Mouse (Mus musculus) CH12.LX (cell line): ENCODE measurements around the gene Arid1a. TPM values are rescaled to one million over a fixed set of nuclear protein-coding genes. Genes with fewer than 3 reads are reported as not detected.

Experiments used
- DNase-seq: peaks from one replicate; pipeline ENCODE4 v3.0.0-alpha.2; 2013; ENCODE audit errors: extremely low read depth
- H3K27ac ChIP-seq: 2 replicates; pipeline ENCODE4 v1.5.1; 2012; ENCODE audit warnings: low read depth, mild to moderate bottlenecking, control low read depth, moderate library complexity; ENCODE audit not compliant: insufficient read depth
- H3K27me3 ChIP-seq: replicated peaks from 2 replicates; pipeline ENCODE3; 2012; ENCODE audit warnings: inconsistent platforms
- H3K36me3 ChIP-seq, 2 experiments: replicated peaks in 1 of 2; 2 replicates each; pipeline versions ENCODE3 to v1.6.1; 2012; ENCODE audit warnings: inconsistent platforms in 1 of 2, low read length in 1 of 2, mild to moderate bottlenecking in 1 of 2, mixed read lengths in 1 of 2, moderate library complexity in 1 of 2; ENCODE audit not compliant: control insufficient read depth in 1 of 2, insufficient read depth in 1 of 2
- H3K4me1 ChIP-seq, 2 experiments: 2 replicates each; pipeline ENCODE4 v1.6.1; 2012; ENCODE audit warnings: inconsistent platforms in 1 of 2, moderate library complexity in 1 of 2; ENCODE audit not compliant: insufficient read depth in 2 of 2, control insufficient read depth in 1 of 2
- H3K4me2 ChIP-seq: 2 replicates; pipeline ENCODE4 v1.6.1; 2012; ENCODE audit warnings: low read depth, mild to moderate bottlenecking, control low read depth; ENCODE audit not compliant: poor library complexity, insufficient read depth, severe bottlenecking
- H3K4me3 ChIP-seq, 3 experiments: fragments of 150-350 bp in 1 of 3; sonication (generic) in 1 of 3; replicated peaks in 1 of 3; 2 replicates each; pipeline versions ENCODE3 to v1.5.1; 2011 to 2012; ENCODE audit warnings: low read depth in 2 of 3, low read length in 2 of 3, mild to moderate bottlenecking in 2 of 3, moderate library complexity in 2 of 3, control low read depth in 1 of 3, improper control_type of control experiment in 1 of 3, inconsistent platforms in 1 of 3, mixed read lengths in 1 of 3; ENCODE audit not compliant: poor library complexity in 1 of 3
- H3K79me2 ChIP-seq: replicated peaks from 2 replicates; pipeline ENCODE4 v1.6.1; 2012; ENCODE audit warnings: mild to moderate bottlenecking, moderate library complexity; ENCODE audit not compliant: control insufficient read depth, poor library complexity, insufficient read depth, severe bottlenecking; ENCODE audit errors: extremely low read depth
- H3K9ac ChIP-seq: 2 replicates; pipeline ENCODE4 v1.6.1; 2012; ENCODE audit warnings: low read depth, mild to moderate bottlenecking, control low read depth, moderate library complexity; ENCODE audit not compliant: insufficient read depth
- H3K9me3 ChIP-seq: replicated peaks from 2 replicates; pipeline ENCODE3; 2012; ENCODE audit warnings: low read length, inconsistent platforms, mixed read lengths
- CHD1 ChIP-seq: IDR thresholded peaks from 2 replicates; pipeline ENCODE4 v1.6.1; 2012; ENCODE audit warnings: low read depth, low read length, improper control_type of control experiment, inconsistent platforms
- ELF1 ChIP-seq: IDR thresholded peaks from 2 replicates; pipeline ENCODE4 v1.6.1; 2014; ENCODE audit warnings: low read depth, mild to moderate bottlenecking, inconsistent platforms, low read length, improper control_type of control experiment
- EP300 ChIP-seq: IDR thresholded peaks from 2 replicates; pipeline ENCODE4 v1.6.1; 2011; ENCODE audit warnings: low read length, improper control_type of control experiment
- ETS1 ChIP-seq: conservative IDR thresholded peaks from 2 replicates; pipeline ENCODE4 v1.6.1; 2012; ENCODE audit warnings: low read depth, mild to moderate bottlenecking, inconsistent platforms, low read length, improper control_type of control experiment, moderate library complexity
- HCFC1 ChIP-seq: IDR thresholded peaks from 2 replicates; pipeline ENCODE4 v1.6.1; 2012; ENCODE audit warnings: low read depth, mild to moderate bottlenecking, inconsistent platforms, low read length, improper control_type of control experiment
- IRF4 ChIP-seq: IDR thresholded peaks from 2 replicates; pipeline ENCODE4 v1.6.1; 2014; ENCODE audit warnings: low read depth, mild to moderate bottlenecking, inconsistent platforms, low read length, improper control_type of control experiment
- JUN ChIP-seq: IDR thresholded peaks from 2 replicates; pipeline ENCODE4 v1.6.1; 2011; ENCODE audit warnings: low read depth, mild to moderate bottlenecking, low read length, improper control_type of control experiment, moderate library complexity; ENCODE audit not compliant: insufficient read depth
- JUND ChIP-seq: conservative IDR thresholded peaks from 2 replicates; pipeline ENCODE4 v1.6.1; 2011; ENCODE audit warnings: low read depth, low read length, improper control_type of control experiment
- KAT2A ChIP-seq: IDR thresholded peaks from 2 replicates; pipeline ENCODE4 v1.6.1; 2012; ENCODE audit warnings: low read length, improper control_type of control experiment, inconsistent platforms; ENCODE audit not compliant: insufficient replicate concordance
- MAX ChIP-seq: IDR thresholded peaks from 2 replicates; pipeline ENCODE4 v1.6.1; 2011; ENCODE audit warnings: low read length, improper control_type of control experiment
- MAZ ChIP-seq: IDR thresholded peaks from 2 replicates; pipeline ENCODE4 v1.6.1; 2012; ENCODE audit warnings: low read depth, mild to moderate bottlenecking, inconsistent platforms, low read length, improper control_type of control experiment, moderate library complexity
- MEF2A ChIP-seq: IDR thresholded peaks from 2 replicates; pipeline ENCODE4 v1.6.1; 2014; ENCODE audit warnings: low read depth, mild to moderate bottlenecking, inconsistent platforms, low read length, improper control_type of control experiment, borderline replicate concordance
- MXI1 ChIP-seq: IDR thresholded peaks from 2 replicates; pipeline ENCODE4 v1.6.1; 2011; ENCODE audit warnings: mild to moderate bottlenecking, low read depth, low read length, improper control_type of control experiment
- MYC ChIP-seq: IDR thresholded peaks from 2 replicates; pipeline ENCODE4 v1.6.1; 2011; ENCODE audit warnings: low read depth, mild to moderate bottlenecking, improper control_type of control experiment, low read length
- NRF1 ChIP-seq: IDR thresholded peaks from 2 replicates; pipeline ENCODE4 v1.6.1; 2014; ENCODE audit warnings: low read depth, mild to moderate bottlenecking, inconsistent platforms, low read length, improper control_type of control experiment, moderate library complexity
- PAX5 ChIP-seq: IDR thresholded peaks from 2 replicates; pipeline ENCODE4 v1.6.1; 2012; ENCODE audit warnings: low read length, inconsistent platforms, mixed read lengths
- POLR2A ChIP-seq: IDR thresholded peaks from 2 replicates; pipeline ENCODE4 v1.6.1; 2011; ENCODE audit warnings: low read depth, mild to moderate bottlenecking, improper control_type of control experiment, low read length
- RAD21 ChIP-seq: IDR thresholded peaks from 2 replicates; pipeline ENCODE4 v1.6.1; 2011; ENCODE audit warnings: low read depth, mild to moderate bottlenecking, low read length, improper control_type of control experiment, moderate library complexity
- RCOR1 ChIP-seq: conservative IDR thresholded peaks from 2 replicates; pipeline ENCODE4 v1.6.1; 2012; ENCODE audit warnings: low read depth, mild to moderate bottlenecking, inconsistent platforms, low read length, improper control_type of control experiment
- SIN3A ChIP-seq: IDR thresholded peaks from 2 replicates; pipeline ENCODE4 v1.6.1; 2012; ENCODE audit warnings: low read length, improper control_type of control experiment, inconsistent platforms
- TBP ChIP-seq: conservative IDR thresholded peaks from 2 replicates; pipeline ENCODE4 v1.6.1; 2011; ENCODE audit warnings: low read depth, low read length, improper control_type of control experiment
- TCF12 ChIP-seq: IDR thresholded peaks from 2 replicates; pipeline ENCODE4 v1.6.1; 2014; ENCODE audit warnings: low read depth, mild to moderate bottlenecking, inconsistent platforms, low read length, improper control_type of control experiment
- UBTF ChIP-seq: IDR thresholded peaks from 2 replicates; pipeline ENCODE4 v1.6.1; 2012; ENCODE audit warnings: low read depth, mild to moderate bottlenecking, inconsistent platforms, low read length, improper control_type of control experiment, moderate library complexity
- USF2 ChIP-seq: conservative IDR thresholded peaks from 2 replicates; pipeline ENCODE4 v1.6.1; 2011; ENCODE audit warnings: low read depth, low read length, improper control_type of control experiment
- ZKSCAN1 ChIP-seq: IDR thresholded peaks from 2 replicates; pipeline ENCODE4 v1.6.1; 2012; ENCODE audit warnings: low read depth, inconsistent platforms, low read length, improper control_type of control experiment, borderline replicate concordance
- ZMIZ1 ChIP-seq: IDR thresholded peaks from 2 replicates; pipeline ENCODE4 v1.6.1; 2012; ENCODE audit warnings: low read depth, mild to moderate bottlenecking, inconsistent platforms, low read length, improper control_type of control experiment
- dilution Hi-C: fragments of 300-500 bp; cut with MboI; formaldehyde crosslinking; loops from 2 replicates; pipeline ENCODE4 v1.14.3; 2020; ENCODE audit warnings: low sequenced_read_pairs; ENCODE audit not compliant: extremely low pct_unique_long_range_greater_than_20kb, extremely low pct_ligation_motif_present
- in situ Hi-C: fragments of 300-500 bp; cut with MboI; formaldehyde crosslinking; loops from 3 replicates; pipeline ENCODE4 v1.14.3; 2019; ENCODE audit warnings: low sequenced_read_pairs, low pct_ligation_motif_present, low pct_unique_long_range_greater_than_20kb, mixed read lengths
- polyA plus RNA-seq: library from polyadenylated mRNA; unstranded; fragments of >175 nt; gene quantifications from 2 replicates; pipeline ENCODE4 v1.2.1, GENCODE M21; 2012; ENCODE audit warnings: low read depth; ENCODE audit not compliant: insufficient read length
- total RNA-seq, 2 experiments: library from RNA; depleted of rRNA; stranded (reverse); fragments of 300-350 nt in 1 of 2; fragments of >200 nt in 1 of 2; gene quantifications; 2 replicates each; pipeline ENCODE4 v1.2.3; 2012 to 2014

Gene Arid1a
- total and polyA plus RNA-seq, 3 experiments: 6.4 to 47.1 (median 19.1) TPM

DNA sequence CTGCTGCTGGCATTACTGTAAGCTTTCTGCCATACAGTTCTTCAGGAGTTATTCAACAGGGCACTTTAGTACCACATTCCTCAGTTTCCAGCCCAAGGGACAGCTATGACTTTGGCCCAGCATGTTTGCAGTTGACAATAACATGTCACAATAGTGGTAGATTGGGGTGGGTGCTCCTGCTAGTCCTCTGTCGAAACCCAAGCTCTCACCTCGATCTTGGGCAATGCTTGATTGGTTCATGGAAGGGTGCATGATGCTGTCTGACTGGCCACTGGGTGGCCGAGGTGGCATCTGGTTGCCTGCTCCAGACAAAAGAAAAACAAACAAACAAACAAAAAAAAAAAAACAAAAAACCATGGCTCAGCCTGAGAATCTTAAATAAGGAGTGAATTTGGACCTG, 61.2 kb downstream of the Arid1a start:
- H3K79me2 ChIP-seq: peaks cover 21% of the 10 kb centered on the region
- H3K9me3 ChIP-seq: no peaks in the 10 kb centered on the region
- peaks cover 74 to 95% of the 10 kb centered on the region in 2 experiments for H3K36me3 ChIP-seq
- dilution Hi-C loops (no loop called here), in situ Hi-C loops (no loop called here)
- H3K27ac ChIP-seq: no peak overlapping the region
- H3K4me2 ChIP-seq: no peak overlapping the region
- no peaks in the 10 kb centered on the region for H3K4me1 ChIP-seq
- H3K4me3 ChIP-seq: no peak overlapping the region
- H3K9ac ChIP-seq: no peak overlapping the region
- TF ChIP-seq UBTF: no peak
- no peak for TF ChIP-seq MXI1
- no peak for TF ChIP-seq JUN
- TF ChIP-seq NRF1: no peak
- TF ChIP-seq USF2: no peak
- TF ChIP-seq MAX: no peak
- TF ChIP-seq ZKSCAN1: no peak
- no peak for TF ChIP-seq ZMIZ1
- TF ChIP-seq EP300: no peak
- TF ChIP-seq MAZ: no peak
- no peak for TF ChIP-seq CHD1
- TF ChIP-seq ETS1: no peak
- no peak for TF ChIP-seq ELF1
- no peak for TF ChIP-seq TCF12
- no peak for TF ChIP-seq MEF2A
- no peak for TF ChIP-seq TBP
- no peak for TF ChIP-seq POLR2A
- no peak for TF ChIP-seq HCFC1
- TF ChIP-seq PAX5: no peak
- no peaks in the 10 kb centered on the region for H3K27me3 ChIP-seq
- DNase-seq: no peak

- Histone ChIP-seq H3K4me2 (no peak overlapping the region), H3K4me3 (no peak overlapping the region), H3K9ac (no peak overlapping the region), H3K4me1 (peaks cover 11 to 21% of the 10 kb centered on the region in 2 experiments), H3K9me3 (no peaks in the 10 kb centered on the region), H3K27me3 (no peaks in the 10 kb centered on the region), H3K36me3 (peaks cover 93 to 99% of the 10 kb centered on the region in 2 experiments), H3K79me2 (peaks cover 13% of the 10 kb centered on the region), H3K27ac (no peak overlapping the region)
- in situ Hi-C loops (no loop called here), dilution Hi-C loops (no loop called here)
- TF ChIP-seq ETS1: no peak
- TF ChIP-seq RAD21: no peak
- no peak for TF ChIP-seq UBTF
- TF ChIP-seq IRF4: no peak
- TF ChIP-seq SIN3A: no peak
- TF ChIP-seq JUND: no peak
- no peak for TF ChIP-seq PAX5
- TF ChIP-seq MYC: no peak
- TF ChIP-seq MXI1: no peak
- TF ChIP-seq KAT2A: no peak
- TF ChIP-seq ZKSCAN1: no peak
- no peak for TF ChIP-seq JUN
- TF ChIP-seq MEF2A: no peak
- TF ChIP-seq TCF12: no peak
- TF ChIP-seq EP300: no peak
- TF ChIP-seq USF2: no peak
- TF ChIP-seq RCOR1: no peak
- DNase-seq: no peak
Observed at GRCm38 (mm10) chr4:133690252-133690651, 66.3 kb downstream of the Arid1a start.
